Mouse (Mus musculus) heart, adult 2 months (tissue): Measurements from ENCODE around the gene Mtmr1. TPM values are rescaled to one million over a fixed set of nuclear protein-coding genes. Genes with fewer than 3 reads are reported as not detected.

ENCODE experiments used
- DNase-seq, 2 experiments: peaks; one replicate each; pipeline ENCODE4 v3.0.0; 2021
- H3K27ac ChIP-seq: fragments of 200-600 bp; 2 replicates; pipeline ENCODE4 v1.8.1; 2022
- H3K27me3 ChIP-seq: fragments of 200-500 bp; 2 replicates; pipeline ENCODE4 v1.6.1; 2012; ENCODE audit warnings: mild to moderate bottlenecking, low read length, inconsistent platforms, mixed read lengths; ENCODE audit not compliant: control insufficient read depth, insufficient read depth
- H3K36me3 ChIP-seq: fragments of 200-500 bp; 2 replicates; pipeline ENCODE4 v1.6.1; 2012; ENCODE audit warnings: low read length, inconsistent platforms; ENCODE audit not compliant: control insufficient read depth, insufficient read depth
- H3K4me1 ChIP-seq: fragments of 200-500 bp; 2 replicates; pipeline ENCODE4 v1.6.1; 2011; ENCODE audit warnings: low read length; ENCODE audit not compliant: control insufficient read depth, insufficient read depth
- H3K4me3 ChIP-seq: fragments of 200-600 bp; 2 replicates; pipeline ENCODE4 v1.8.1; 2022
- H3K79me2 ChIP-seq: fragments of 200-500 bp; replicated peaks from 2 replicates; pipeline ENCODE4 v1.6.1; 2012; ENCODE audit warnings: mild to moderate bottlenecking, inconsistent platforms, low read length, moderate library complexity, mixed read lengths; ENCODE audit not compliant: control insufficient read depth, insufficient read depth
- H3K9ac ChIP-seq: fragments of 200-500 bp; 2 replicates; pipeline ENCODE4 v1.6.1; 2012; ENCODE audit warnings: low read depth, mild to moderate bottlenecking, control low read depth, inconsistent platforms, low read length, mixed read lengths
- CTCF ChIP-seq: fragments of 200-600 bp; IDR thresholded peaks from 2 replicates; pipeline ENCODE4 v1.8.1; 2022; ENCODE audit warnings: antibody characterized with exemption, mild to moderate bottlenecking, moderate library complexity
- EP300 ChIP-seq: fragments of 200-500 bp; IDR thresholded peaks from 2 replicates; pipeline ENCODE4 v1.6.1; 2011; ENCODE audit warnings: low read depth, low read length, control low read depth; ENCODE audit not compliant: insufficient read depth
- POLR2A ChIP-seq: fragments of 200-500 bp; IDR thresholded peaks from 2 replicates; pipeline ENCODE4 v1.6.1; 2011; ENCODE audit warnings: mild to moderate bottlenecking, low read depth, low read length, control low read depth; ENCODE audit not compliant: insufficient read depth
- WGBS: fragments of 180-500 bp; shearing (Covaris S2); methylation state at CpG from one replicate; pipeline ENCODE4 v1.1.7; 2018; 5-methylcytosine and 5-hydroxymethylcytosine counted together
- intact Hi-C: fragments of 180-260 bp; cut with DNase I; formaldehyde crosslinking; loops from one replicate; pipeline ENCODE4 v1.15.1; 2025
- polyA plus RNA-seq: library from polyadenylated mRNA; depleted of rRNA; stranded (reverse); fragments of >200 nt; gene quantifications from 2 replicates; pipeline ENCODE4 v1.2.3, GENCODE M21; 2012; rRNA removed
- total RNA-seq, 2 experiments: library from RNA; stranded (reverse); gene quantifications; 2 replicates each; pipeline ENCODE4 v1.2.3; 2021

Gene Mtmr1
- total and polyA plus RNA-seq, 3 experiments, result 8.3 to 30.0 (median 21.4) TPM

GRCm38 (mm10) chrX:71442916-71443315, 78.4 kb downstream of the Mtmr1 start:
- Histone ChIP-seq H3K79me2 (no peaks in the 10 kb centered on the region), H3K27ac (no peak overlapping the region), H3K4me1 (no peaks in the 10 kb centered on the region; the same call in 1 of the 2 replicates), H3K36me3 (no peaks in the 10 kb centered on the region), H3K27me3 (no peaks in the 10 kb centered on the region), H3K9ac (no peak overlapping the region), H3K4me3 (no peak overlapping the region)
- TF ChIP-seq POLR2A (no peak), CTCF (no peak), EP300 (no peak)
- intact Hi-C loops, result no loop called here
- WGBS, result 69% methylated on average over 5 of the region's 5 CpGs
- no peak for DNase-seq

- Histone ChIP-seq H3K9ac (no peak overlapping the region), H3K4me3 (no peak overlapping the region), H3K27me3 (no peaks in the 10 kb centered on the region), H3K27ac (no peak overlapping the region), H3K79me2 (no peaks in the 10 kb centered on the region; the same call in 1 of the 2 replicates), H3K4me1 (no peaks in the 10 kb centered on the region), H3K36me3 (no peaks in the 10 kb centered on the region)
- intact Hi-C loops, result no loop called here
- 78% methylated on average over 6 of the region's 6 CpGs for WGBS
- TF ChIP-seq CTCF, result no peak
- no peak for TF ChIP-seq EP300
- no peak for TF ChIP-seq POLR2A
- DNase-seq, result no peak
Measured at GRCm38 (mm10) chrX:71456078-71456737, 91.6 kb downstream of the Mtmr1 start.

GRCm38 (mm10) chrX:71464138-71464826, 99.7 kb downstream of the Mtmr1 start:
- no peak overlapping the region for H3K27ac ChIP-seq
- no peaks in the 10 kb centered on the region for H3K36me3 ChIP-seq
- no peak for DNase-seq
- no peak overlapping the region for H3K4me3 ChIP-seq
- TF ChIP-seq POLR2A (no peak), CTCF (no peak), EP300 (no peak)
- 68% methylated on average over 7 of the region's 7 CpGs for WGBS
- no peaks in the 10 kb centered on the region for H3K79me2 ChIP-seq
- no peaks in the 10 kb centered on the region for H3K27me3 ChIP-seq
- no peak overlapping the region for H3K9ac ChIP-seq
- no peaks in the 10 kb centered on the region; the same call in 1 of the 2 replicates for H3K4me1 ChIP-seq
- intact Hi-C loops, result no loop called here

- intact Hi-C loops, result no loop called here
- DNase-seq, result no peak
- 92% methylated on average over 1 of the region's 1 CpGs for WGBS
Measured at GRCm38 (mm10) chrX:71465417-71465816, 100.9 kb downstream of the Mtmr1 start.

GRCm38 (mm10) chrX:71467491-71467890, 102.9 kb downstream of the Mtmr1 start:
- Histone ChIP-seq H3K36me3 (no peaks in the 10 kb centered on the region), H3K4me1 (no peaks in the 10 kb centered on the region; the same call in 1 of the 2 replicates), H3K4me3 (no peak overlapping the region), H3K79me2 (no peaks in the 10 kb centered on the region), H3K27ac (no peak overlapping the region), H3K27me3 (no peaks in the 10 kb centered on the region), H3K9ac (no peak overlapping the region)
- 81% methylated on average over 3 of the region's 3 CpGs for WGBS
- TF ChIP-seq EP300 (no peak), CTCF (no peak), POLR2A (no peak)
- peak in 1 of 2 experiments; percentile 23 for DNase-seq
- intact Hi-C loops, result no loop called here

More at GRCm38 (mm10) chrX:71465417-71465816, 100.9 kb downstream of the Mtmr1 start:
- Histone ChIP-seq H3K79me2 (no peaks in the 10 kb centered on the region), H3K9ac (no peak overlapping the region), H3K4me3 (no peak overlapping the region), H3K36me3 (no peaks in the 10 kb centered on the region), H3K4me1 (no peaks in the 10 kb centered on the region; the same call in 1 of the 2 replicates), H3K27me3 (no peaks in the 10 kb centered on the region), H3K27ac (no peak overlapping the region)
- TF ChIP-seq CTCF (no peak), POLR2A (no peak), EP300 (no peak)

Other genes with a start within 250 kb of the Mtmr1 start
- gene Mtm1, start 154.0 kb upstream of the Mtmr1 start, total RNA-seq, result 10 to 100 TPM; 15.6 to 18.9 TPM
- 5.0 and 10.7 TPM in 2 replicates for gene Mtm1, start 154.0 kb upstream of the Mtmr1 start, polyA plus RNA-seq
- gene Cd99l2, start 128.1 kb downstream of the Mtmr1 start, total RNA-seq, result 10 to 100 TPM; 58.3 to 70.4 TPM
- 35.9 and 75.4 TPM in 2 replicates for gene Cd99l2, start 128.1 kb downstream of the Mtmr1 start, polyA plus RNA-seq
- gene Hmgb3, start 191.2 kb downstream of the Mtmr1 start, total RNA-seq, result 10 to 100 TPM; 60.9 to 79.4 TPM
- gene Hmgb3, start 191.2 kb downstream of the Mtmr1 start, polyA plus RNA-seq, result 23.8 and 35.4 TPM in 2 replicates